Comparison of ENCODE assay signal across 11 mouse cellular contexts in the genomic region with DNA sequence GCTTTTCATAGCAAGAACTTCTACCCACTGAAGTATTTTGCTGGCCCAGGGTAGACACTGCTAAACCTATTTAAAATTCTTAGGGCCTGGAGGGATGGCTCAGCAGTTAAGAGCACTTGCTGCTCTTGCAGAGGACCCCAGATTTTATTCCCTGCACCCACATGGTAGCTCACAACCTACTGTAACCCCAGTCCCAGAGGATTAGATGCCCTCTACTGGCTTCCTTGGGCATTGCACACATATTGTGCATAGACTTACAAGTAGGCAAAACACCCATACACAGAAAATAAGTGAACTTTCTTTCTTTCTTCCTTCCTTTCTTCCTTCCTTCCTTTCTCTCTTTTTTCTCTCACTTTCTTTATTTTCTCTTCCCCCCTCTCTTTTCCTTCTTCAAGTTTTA. TPM values are rescaled to one million over a fixed set of nuclear protein-coding genes. Genes with fewer than 3 reads are reported as not detected.
DNase-seq lines count a peak whose midpoint lies in the region; ATAC-seq and TF ChIP-seq lines count a peak whose summit lies in the region.
"Had no signal": no experiment of that assay in that cellular context is flagged by ENCODE, and none has a peak within 500 bp of the region (broad histone marks: within the 10 kb centered on the region; RNA-seq: fewer than 3 reads in every experiment).

No protein-coding gene starts in this region.

- no peak for ATAC-seq in liver, postnatal 0 days
- ATAC-seq in liver, embryonic 12.5 days, result no peak
- ATAC-seq in hindbrain, embryonic 16.5 days, result no peak

- no peak overlapping the region for H3K4me3 ChIP-seq in gastrocnemius, adult 2 months
- H3K4me3 ChIP-seq in liver, postnatal 0 days (ENCODE audit: low read depth, low read length), result no peak overlapping the region
- no peak overlapping the region for H3K4me3 ChIP-seq in liver, embryonic 12.5 days
- no peak overlapping the region for H3K4me3 ChIP-seq in hindbrain, embryonic 16.5 days (ENCODE audit: low read length)

- H3K9ac ChIP-seq in liver, postnatal 0 days (replicated peaks), result no peak overlapping the region
- no peak overlapping the region for H3K9ac ChIP-seq in liver, embryonic 12.5 days
- H3K9ac ChIP-seq in hindbrain, embryonic 16.5 days (ENCODE audit: low read depth, low read length), result no peak overlapping the region

- no peak overlapping the region for H3K27ac ChIP-seq in gastrocnemius, adult 2 months
- H3K27ac ChIP-seq in liver, postnatal 0 days (ENCODE audit: low read depth), result no peak overlapping the region
- no peak overlapping the region for H3K27ac ChIP-seq in liver, embryonic 12.5 days
- no peak overlapping the region for H3K27ac ChIP-seq in hindbrain, embryonic 16.5 days (ENCODE audit: low read depth, low read length)
- H3K27ac ChIP-seq: macrophage had no signal

- peak; percentile 31 for DNase-seq in gastrocnemius, adult 2 months
- DNase-seq in gastrocnemius, adult 18-20 months (ENCODE audit: low spot score), result no peak
- peak; percentile 32 for DNase-seq in liver, postnatal 0 days
- peak; percentile 79 for DNase-seq in ES-CJ7 (ENCODE audit: low read depth, low spot score)
- peak; percentile 58 for DNase-seq in induced T-regulatory cell, adult 2 months (ENCODE audit: low read depth)
- DNase-seq in adrenal gland, postnatal 4 days (ENCODE audit: low spot score in 2 of 2), result no peak
- DNase-seq: cerebellum, adult 8-10 months; heart, adult 18-20 months had no signal

- intact Hi-C loops in gastrocnemius, adult 2 months (cut with DNase I), result no loop called here

- no peaks in the 10 kb centered on the region for H3K4me1 ChIP-seq in liver, postnatal 0 days (ENCODE audit: insufficient read depth)
- H3K4me1 ChIP-seq in liver, embryonic 12.5 days, result peaks cover 10% of the 10 kb centered on the region
- no peaks in the 10 kb centered on the region for H3K4me1 ChIP-seq in hindbrain, embryonic 16.5 days (ENCODE audit: control insufficient read depth, insufficient read depth, low read depth, low read length)

- TF ChIP-seq CTCF in gastrocnemius, adult 2 months (IDR thresholded peaks at IDR 0.05), result peak; percentile 48
- TF ChIP-seq CTCF in liver, postnatal 0 days (IDR thresholded peaks at IDR 0.05; ENCODE audit: low read depth), result peak; percentile 55

- no peak for TF ChIP-seq EP300 in liver, postnatal 0 days (IDR thresholded peaks at IDR 0.05; ENCODE audit: low read depth)

- no peaks in the 10 kb centered on the region for H3K27me3 ChIP-seq in liver, postnatal 0 days (ENCODE audit: insufficient read depth, low read length)
- 0 out of 2 replicates have a peak, but pooled peaks cover 3% of the 10 kb centered on the region for H3K27me3 ChIP-seq in liver, embryonic 12.5 days (replicated peaks)
- no peaks in the 10 kb centered on the region for H3K27me3 ChIP-seq in hindbrain, embryonic 16.5 days (replicated peaks; ENCODE audit: control insufficient read depth, insufficient read depth, low read length)

- H3K4me2 ChIP-seq in liver, postnatal 0 days (ENCODE audit: low read depth, low read length), result no peak overlapping the region
- H3K4me2 ChIP-seq in liver, embryonic 12.5 days, result no peak overlapping the region
- no peak overlapping the region for H3K4me2 ChIP-seq in hindbrain, embryonic 16.5 days (ENCODE audit: low read length)

- peaks cover 2% of the 10 kb centered on the region; the same call in 1 of the 2 replicates for H3K36me3 ChIP-seq in liver, postnatal 0 days (replicated peaks; ENCODE audit: insufficient read depth, low read length)
- peaks cover 11% of the 10 kb centered on the region; the same call in 1 of the 2 replicates for H3K36me3 ChIP-seq in liver, embryonic 12.5 days
- H3K36me3 ChIP-seq in hindbrain, embryonic 16.5 days (ENCODE audit: control insufficient read depth, insufficient read depth, low read length), result no peaks in the 10 kb centered on the region

- no peaks in the 10 kb centered on the region for H3K9me3 ChIP-seq in liver, postnatal 0 days (ENCODE audit: low read length)
- no peaks in the 10 kb centered on the region for H3K9me3 ChIP-seq in liver, embryonic 12.5 days (replicated peaks)
- H3K9me3 ChIP-seq in hindbrain, embryonic 16.5 days (ENCODE audit: control insufficient read depth, low read length), result no peaks in the 10 kb centered on the region

RNA-seq across cellular contexts. Expression of gene Trim47, which starts 9.2 kb away (rescaled TPM):
- total RNA-seq in gastrocnemius, adult 2 months (2021), result 10 to 100 TPM in 1 of 2 experiments, 1 to 10 TPM in 1; 6.0 to 12.2 TPM
- total RNA-seq in gastrocnemius, adult 18-20 months (2021), result 1 to 10 TPM; 8.1 to 9.6 TPM
- polyA plus RNA-seq in liver, postnatal 0 days (2015; fragmentation: Nextera tagmentation; extraction: Ambion mirVana), result 5.7 and 7.4 TPM in 2 replicates
- 6.2 TPM in 2 replicates for polyA plus RNA-seq in liver, embryonic 12.5 days (2016; fragmentation: Nextera tagmentation; extraction: Ambion mirVana)
- total RNA-seq in adrenal gland, postnatal 4 days (2021), result 10 to 100 TPM; 21.3 to 23.9 TPM
- 13.5 and 14.5 TPM in 2 replicates for polyA plus RNA-seq in hindbrain, embryonic 16.5 days (2015; fragmentation: Nextera tagmentation; extraction: Ambion mirVana)

RNA-seq across cellular contexts. Expression of gene Trim65, which starts 13.1 kb away (rescaled TPM):
- 1 to 10 TPM; 4.2 to 6.6 TPM for total RNA-seq in gastrocnemius, adult 2 months (2021)
- 1 to 10 TPM; 4.2 to 4.6 TPM for total RNA-seq in gastrocnemius, adult 18-20 months (2021)
- polyA plus RNA-seq in liver, postnatal 0 days (2015; fragmentation: Nextera tagmentation; extraction: Ambion mirVana), result 1.1 and 1.2 TPM in 2 replicates
- polyA plus RNA-seq in liver, embryonic 12.5 days (2016; fragmentation: Nextera tagmentation; extraction: Ambion mirVana), result 1.7 and 2.0 TPM in 2 replicates
- 1 to 10 TPM; 8.2 to 8.5 TPM for total RNA-seq in adrenal gland, postnatal 4 days (2021)
- 3.0 and 4.2 TPM in 2 replicates for polyA plus RNA-seq in hindbrain, embryonic 16.5 days (2015; fragmentation: Nextera tagmentation; extraction: Ambion mirVana)

RNA-seq across cellular contexts. Expression of gene Mrpl38, which starts 20.8 kb away (rescaled TPM):
- total RNA-seq in gastrocnemius, adult 2 months (2021), result 10 to 100 TPM; 47.5 to 61.5 TPM
- 10 to 100 TPM; 48.4 to 52.9 TPM for total RNA-seq in gastrocnemius, adult 18-20 months (2021)
- 43.9 and 44.0 TPM in 2 replicates for polyA plus RNA-seq in liver, postnatal 0 days (2015; fragmentation: Nextera tagmentation; extraction: Ambion mirVana)
- polyA plus RNA-seq in liver, embryonic 12.5 days (2016; fragmentation: Nextera tagmentation; extraction: Ambion mirVana), result 76.7 and 81.5 TPM in 2 replicates
- total RNA-seq in adrenal gland, postnatal 4 days (2021), result 10 to 100 TPM; 75.4 to 81.6 TPM
- 84.0 and 86.8 TPM in 2 replicates for polyA plus RNA-seq in hindbrain, embryonic 16.5 days (2015; fragmentation: Nextera tagmentation; extraction: Ambion mirVana)

RNA-seq across cellular contexts. Expression of gene Wbp2, which starts 31.0 kb away (rescaled TPM):
- 10 to 100 TPM; 77.2 to 81.8 TPM for total RNA-seq in gastrocnemius, adult 2 months (2021)
- 10 to 100 TPM; 91.4 to 92.8 TPM for total RNA-seq in gastrocnemius, adult 18-20 months (2021)
- 63.3 and 65.0 TPM in 2 replicates for polyA plus RNA-seq in liver, postnatal 0 days (2015; fragmentation: Nextera tagmentation; extraction: Ambion mirVana)
- polyA plus RNA-seq in liver, embryonic 12.5 days (2016; fragmentation: Nextera tagmentation; extraction: Ambion mirVana), result 76.4 and 77.8 TPM in 2 replicates
- 100 to 1,000 TPM; 126 to 136 TPM for total RNA-seq in adrenal gland, postnatal 4 days (2021)
- 183 and 225 TPM in 2 replicates for polyA plus RNA-seq in hindbrain, embryonic 16.5 days (2015; fragmentation: Nextera tagmentation; extraction: Ambion mirVana)

RNA-seq across cellular contexts. Expression of gene Unc13d, which starts 40.1 kb away (rescaled TPM):
- under 1 TPM; 0.13 to 0.50 TPM for total RNA-seq in gastrocnemius, adult 2 months (2021)
- total RNA-seq in gastrocnemius, adult 18-20 months (2021), result under 1 TPM; 0.23 to 0.88 TPM
- polyA plus RNA-seq in liver, postnatal 0 days (2015; fragmentation: Nextera tagmentation; extraction: Ambion mirVana), result 6.1 and 6.9 TPM in 2 replicates
- polyA plus RNA-seq in liver, embryonic 12.5 days (2016; fragmentation: Nextera tagmentation; extraction: Ambion mirVana), result 48.9 and 50.1 TPM in 2 replicates
- total RNA-seq in adrenal gland, postnatal 4 days (2021), result 1 to 10 TPM; 1.1 to 2.4 TPM
- polyA plus RNA-seq in hindbrain, embryonic 16.5 days (2015; fragmentation: Nextera tagmentation; extraction: Ambion mirVana), result 0.69 and 0.80 TPM in 2 replicates

Comparison
In these comparisons a context has a peak if more than half of its experiments do, and no peak if none do; other contexts are left out.
1. DNase-seq: peak in gastrocnemius, adult 2 months (single experiment), liver, postnatal 0 days (single experiment), ES-CJ7 (single experiment) and induced T-regulatory cell, adult 2 months (single experiment); none in gastrocnemius, adult 18-20 months (single experiment) and adrenal gland, postnatal 4 days (0 of 2).